Mouse (Mus musculus) retina, postnatal 7 days (tissue): ENCODE results near the gene Ulbp1.
"Not testable (repeated sequence)": the region's sequence is repeated elsewhere in the genome, so short reads cannot be mapped to it uniquely, and the experiment has no call there.

Experiments
- DNase-seq: peaks from one replicate; pipeline ENCODE4 v3.0.0-alpha.2; 2012; ENCODE audit warnings: low read depth, low spot score

Ulbp1 gene

DNA sequence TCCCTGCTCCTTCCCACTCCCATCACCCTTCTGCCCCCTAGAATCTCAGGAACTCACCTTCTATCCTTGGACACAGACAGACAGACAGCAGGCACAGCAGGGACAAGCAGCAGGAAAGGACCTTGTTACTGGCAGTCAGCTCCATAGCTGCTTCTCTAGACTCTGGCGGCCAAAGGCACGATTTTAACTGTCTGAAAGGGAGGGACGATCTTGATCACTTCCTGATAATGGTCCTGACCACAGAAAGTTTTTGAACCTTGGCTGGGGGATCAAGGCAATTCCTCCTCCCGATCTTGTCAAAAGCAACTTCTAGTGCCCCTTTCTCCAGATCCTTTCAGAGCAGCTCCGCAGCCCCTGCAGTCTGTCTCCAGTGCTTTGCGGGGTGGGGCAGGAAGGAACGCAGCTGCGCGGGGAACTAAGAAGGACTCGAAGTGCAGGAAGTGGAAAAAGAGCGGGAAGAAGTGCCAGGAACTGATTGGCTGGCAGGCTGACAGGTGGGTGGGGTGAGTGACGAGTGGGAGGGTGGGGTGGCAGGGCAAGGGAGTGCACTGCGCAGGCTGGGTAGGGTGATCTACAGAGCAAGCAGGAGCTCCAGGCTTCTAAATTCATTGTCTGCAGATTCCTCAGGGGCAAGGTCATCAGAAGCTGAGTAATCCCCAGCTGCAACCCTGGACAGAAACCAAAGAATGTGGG, at the start of gene Ulbp1:
TSS of gene Ulbp1 (minus strand) at position 442 of the 693 bp plus-strand sequence.
- no peak for DNase-seq

DNA sequence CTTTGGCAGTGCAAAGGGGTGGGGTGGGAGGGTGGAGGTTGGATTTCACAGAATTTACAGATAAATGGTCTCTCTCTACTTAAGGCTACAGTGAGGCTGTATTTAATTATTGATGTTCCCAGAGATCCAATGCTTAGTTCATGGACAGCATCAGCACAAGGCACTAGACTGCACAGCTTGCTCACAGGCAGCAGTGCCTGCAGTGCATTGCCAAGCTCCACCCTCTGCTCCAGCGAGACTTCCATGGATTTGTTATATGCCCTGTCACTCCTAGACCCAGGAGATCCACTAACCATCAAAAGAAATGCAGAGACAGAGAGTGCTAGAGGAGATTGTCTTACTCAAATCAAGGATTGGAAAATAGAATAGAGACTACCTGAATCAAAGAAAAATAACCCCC, 24.7 kb upstream of the Ulbp1 start:
- DNase-seq, result not testable (repeated sequence)

DNA sequence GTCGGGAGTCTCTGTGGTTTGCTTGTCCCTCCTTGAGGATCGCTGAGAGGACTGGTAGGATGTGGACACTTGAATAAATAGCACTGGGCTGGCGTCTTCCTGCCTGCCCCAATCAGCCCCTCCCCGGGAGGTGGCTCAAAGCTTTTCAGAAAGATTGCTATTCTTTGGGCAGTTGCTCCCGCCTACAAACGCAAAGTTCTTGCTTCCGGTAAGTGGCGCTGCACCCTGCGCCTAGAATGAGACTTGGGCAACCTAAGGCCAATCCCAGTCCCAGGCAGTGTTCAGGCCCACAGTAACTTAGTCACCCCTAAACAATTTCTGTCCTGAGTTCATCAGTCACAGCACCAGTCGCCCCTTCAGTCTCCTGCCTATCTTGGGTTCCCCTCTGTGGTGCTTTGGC, 18.9 kb upstream of the Ulbp1 start:
- DNase-seq, result not testable (repeated sequence)

DNA sequence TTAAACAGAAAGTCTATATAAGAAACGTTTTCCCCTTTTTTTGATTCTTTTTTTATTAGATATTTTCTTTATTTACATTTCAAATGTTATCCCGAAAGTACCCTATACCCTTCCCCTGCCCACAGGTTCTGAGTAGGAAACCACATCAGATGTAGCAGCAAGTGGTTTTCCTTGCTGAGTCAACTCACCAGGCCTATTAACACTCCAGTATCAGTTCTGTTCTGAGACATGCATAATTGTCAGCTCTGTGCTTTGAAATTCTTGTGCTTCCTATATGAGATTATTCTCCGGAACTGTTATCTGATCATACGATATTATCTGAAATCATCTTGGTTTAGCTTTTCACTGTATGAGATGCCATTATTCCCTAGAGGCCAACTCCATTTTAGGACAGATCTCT, 10.2 kb upstream of the Ulbp1 start:
- DNase-seq, result no peak

DNA sequence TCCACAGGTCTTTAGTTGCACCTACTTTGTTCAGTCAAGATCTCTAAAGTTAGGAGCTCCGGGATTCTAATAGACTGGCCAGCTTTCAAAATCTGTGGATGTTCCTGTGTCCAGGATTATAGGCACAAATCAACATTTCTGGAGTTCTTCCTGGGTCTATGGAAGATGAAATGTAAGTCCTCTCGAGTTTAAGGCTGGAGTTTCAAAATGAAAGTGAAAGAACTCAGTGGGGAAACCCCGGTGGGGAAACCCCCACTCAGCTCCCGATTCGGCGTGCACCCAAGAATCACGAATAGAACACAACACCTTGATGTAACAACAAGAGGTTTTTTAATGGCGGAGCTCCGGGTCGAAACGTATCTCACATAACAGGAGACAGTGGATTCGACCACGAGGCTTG, 787 bp upstream of the Ulbp1 start:
- not testable (repeated sequence) for DNase-seq

DNA sequence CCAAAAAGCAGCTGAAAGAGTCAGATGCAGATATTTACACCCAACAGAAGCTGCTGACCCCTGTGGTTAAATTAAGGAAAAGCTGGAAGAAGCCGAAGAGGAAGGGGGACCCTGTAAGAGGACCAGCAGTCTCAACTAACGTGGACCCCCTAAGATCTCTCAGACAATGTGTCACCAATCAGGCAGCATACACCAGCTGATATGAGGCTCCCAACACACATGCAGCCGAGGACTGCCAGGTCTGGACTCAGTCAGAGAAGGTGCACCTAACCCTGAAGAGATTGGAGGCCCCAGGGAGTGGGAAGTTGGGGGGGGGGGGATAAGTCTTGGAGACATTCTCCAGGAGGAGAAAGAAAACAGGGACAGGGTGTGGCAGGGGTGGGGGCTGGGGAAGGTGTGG, 1.8 kb downstream of the Ulbp1 start:
- DNase-seq, result no peak

DNA sequence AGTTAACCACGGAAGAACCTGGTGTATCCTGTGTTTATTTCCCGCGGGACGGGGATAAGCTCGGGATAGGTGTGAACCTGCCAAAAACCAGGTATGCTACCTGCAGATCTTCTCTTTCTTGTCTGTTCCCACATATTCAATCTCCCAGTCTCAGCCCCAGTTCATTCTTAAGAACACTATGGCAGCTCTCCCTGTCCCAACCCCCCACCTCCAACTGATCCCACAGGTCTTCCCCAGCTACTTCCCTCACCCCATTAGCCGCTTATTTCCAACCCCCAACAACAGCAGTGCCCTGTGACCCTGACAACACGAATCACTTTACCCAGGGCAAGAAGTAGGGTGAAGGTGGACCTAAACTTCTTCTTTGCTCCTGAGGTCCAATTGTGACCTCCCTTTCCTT, 3.0 kb downstream of the Ulbp1 start:
- DNase-seq, result no peak

DNA sequence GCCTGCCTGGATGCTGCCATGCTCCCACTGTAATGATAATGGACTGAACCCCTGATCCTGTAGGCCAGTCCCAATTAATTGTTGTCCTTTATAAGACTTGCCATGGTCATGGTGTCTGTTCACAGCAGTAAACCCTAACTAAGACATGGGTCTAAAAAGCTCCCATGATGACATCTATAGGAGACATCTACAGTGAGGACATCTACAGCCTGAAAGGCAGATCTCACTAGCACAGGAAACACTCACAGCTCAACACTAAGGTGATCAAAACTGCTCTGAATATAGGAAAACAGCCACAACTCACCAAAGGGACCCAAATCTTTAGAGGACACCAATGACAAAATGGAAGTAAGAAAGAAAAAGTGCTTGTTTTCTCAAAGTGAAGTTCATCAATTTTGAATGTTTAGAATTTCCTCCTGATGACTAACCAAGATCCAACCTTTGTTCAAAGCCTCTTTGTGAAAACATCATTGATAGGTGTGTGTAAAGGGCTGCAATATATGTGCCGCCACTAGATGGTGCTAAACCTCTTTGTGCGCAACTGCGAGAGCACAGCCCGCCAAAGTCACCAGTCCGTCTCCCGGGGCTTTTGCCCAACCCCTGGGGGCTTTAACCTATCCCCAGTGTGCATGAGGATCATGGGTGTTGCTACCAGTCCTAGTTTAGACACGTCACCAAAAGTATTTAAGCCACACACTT, 3.6 kb downstream of the Ulbp1 start:
- peak; percentile 8 for DNase-seq

DNA sequence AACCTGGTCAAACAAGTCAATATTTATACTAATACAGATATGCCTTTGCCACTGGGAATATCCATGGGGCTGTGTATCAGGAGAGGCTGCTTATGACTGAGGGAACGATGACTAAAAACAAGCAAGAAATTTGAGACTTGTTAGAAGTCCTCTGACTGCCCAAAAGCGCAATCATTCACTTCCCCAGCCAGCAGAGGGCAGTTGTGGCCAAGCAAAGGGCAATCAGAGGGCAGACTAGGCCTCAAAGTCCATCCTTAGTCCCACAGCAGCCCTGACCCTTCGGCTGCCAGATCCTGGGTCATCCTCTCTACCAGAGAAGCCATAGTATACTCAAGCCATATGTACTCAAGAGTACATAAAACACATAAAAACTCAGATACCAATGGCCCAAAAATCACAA, 11.4 kb downstream of the Ulbp1 start:
- DNase-seq, result no peak

DNA sequence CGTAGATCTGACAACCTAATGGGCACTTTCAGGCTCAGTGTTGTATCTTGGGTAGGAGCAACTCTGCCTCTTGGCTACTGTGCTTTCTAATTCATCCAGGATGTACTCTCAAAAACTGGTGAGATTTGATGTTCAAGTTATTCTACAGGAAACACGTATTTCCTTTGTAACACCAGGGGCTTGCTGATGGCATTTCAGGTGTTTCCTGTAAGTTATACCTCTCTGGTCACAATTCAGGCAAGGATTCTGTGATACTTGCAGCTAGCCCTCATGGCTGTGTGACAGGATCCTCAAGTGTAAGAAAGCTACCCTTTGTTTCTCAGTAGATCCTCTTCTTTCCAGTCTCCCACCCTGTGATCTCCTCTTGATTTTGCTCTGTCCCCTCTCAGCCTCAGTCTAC, 34.5 kb downstream of the Ulbp1 start:
- no peak for DNase-seq

DNA sequence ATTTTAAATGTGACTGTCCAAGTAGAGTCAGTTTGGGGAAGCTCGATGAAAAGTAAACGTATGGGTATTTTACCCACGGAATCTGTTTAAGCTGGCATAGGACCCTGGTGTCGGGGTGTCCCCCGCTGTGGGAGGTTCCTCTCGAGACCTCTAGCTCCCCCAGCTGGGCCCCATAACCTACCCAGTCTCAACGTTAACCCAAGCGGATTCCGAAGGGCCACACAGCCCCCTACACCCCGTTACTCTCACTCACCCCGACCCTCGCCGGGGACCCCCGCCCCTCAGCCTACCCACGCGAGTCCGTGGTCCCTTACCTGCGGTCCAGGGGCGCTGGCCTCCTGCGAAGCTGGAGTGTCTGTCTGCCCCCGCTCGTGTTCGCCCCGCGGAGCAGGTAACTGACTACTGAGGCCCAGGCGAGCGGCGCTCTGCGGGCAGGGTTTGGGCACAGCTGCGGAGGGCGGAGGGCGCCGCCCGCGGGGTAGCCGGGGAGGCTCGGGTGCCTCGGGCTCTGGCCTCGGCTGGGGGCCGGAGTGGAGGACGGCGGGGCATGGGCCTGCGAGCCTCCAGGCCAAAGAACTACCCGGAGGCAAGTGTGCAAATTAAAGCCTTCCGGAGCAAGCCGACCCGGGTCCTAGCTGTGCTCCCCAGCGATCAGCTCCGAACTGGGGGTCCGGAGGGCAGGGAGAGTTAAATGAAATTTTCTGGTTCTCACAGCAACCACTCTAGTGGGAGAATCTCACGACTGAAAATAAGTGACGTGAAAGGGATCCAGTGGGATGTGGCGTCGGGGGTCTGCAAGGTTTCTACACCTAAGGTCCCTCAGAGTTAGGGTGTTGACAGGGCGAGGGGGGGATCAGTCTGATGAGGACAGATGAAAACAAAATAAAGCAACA, 80.0 kb downstream of the Ulbp1 start:
- no peak for DNase-seq

DNA sequence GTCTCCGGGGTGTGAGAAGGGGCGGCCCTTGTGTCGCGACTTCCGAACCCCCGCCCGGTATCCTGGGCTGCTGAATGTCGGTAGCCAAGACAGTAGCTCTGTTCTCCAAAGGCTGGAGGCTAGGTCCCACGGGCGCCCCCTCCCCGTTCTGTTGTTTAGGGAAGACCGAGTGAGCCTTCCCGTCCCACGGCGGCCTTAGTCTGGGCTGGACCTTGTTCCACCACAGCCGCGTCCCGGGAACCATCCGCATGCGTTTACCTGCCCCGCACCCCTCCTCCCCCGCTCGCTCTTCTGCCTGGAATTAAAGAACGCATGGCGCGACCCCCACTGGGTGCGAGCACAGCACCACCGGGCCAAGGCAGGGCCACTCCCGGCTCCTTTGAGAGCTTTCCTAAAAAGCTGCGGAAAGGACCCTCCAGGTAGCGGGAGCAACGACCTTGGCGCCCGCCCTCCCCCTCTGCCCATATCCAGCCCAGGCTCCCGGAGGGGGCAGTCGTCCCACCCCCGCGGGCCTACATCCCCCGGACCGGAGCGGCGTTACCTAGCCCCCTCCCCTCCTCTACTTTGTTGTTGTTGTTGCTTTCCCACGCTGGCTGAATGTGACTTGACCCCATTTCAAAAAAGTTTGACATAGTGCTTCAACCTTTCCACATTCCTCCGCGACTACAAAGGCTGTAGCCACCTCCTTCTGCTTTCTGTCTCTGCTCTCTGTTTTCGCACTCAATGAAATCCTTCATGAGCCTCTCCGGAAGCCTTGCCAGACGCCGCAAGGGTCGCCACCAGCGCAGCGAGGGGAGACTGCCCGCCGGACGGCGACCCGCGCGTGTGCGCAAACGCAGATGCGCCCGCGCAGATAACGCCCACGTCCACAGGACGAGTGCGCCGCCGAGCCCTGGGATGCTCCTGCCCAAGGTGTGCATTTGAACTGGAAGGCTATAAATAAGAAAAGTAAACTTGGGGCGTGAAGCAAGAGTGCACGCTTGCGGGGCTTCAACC, 81.2 kb downstream of the Ulbp1 start:
- no peak for DNase-seq

DNA sequence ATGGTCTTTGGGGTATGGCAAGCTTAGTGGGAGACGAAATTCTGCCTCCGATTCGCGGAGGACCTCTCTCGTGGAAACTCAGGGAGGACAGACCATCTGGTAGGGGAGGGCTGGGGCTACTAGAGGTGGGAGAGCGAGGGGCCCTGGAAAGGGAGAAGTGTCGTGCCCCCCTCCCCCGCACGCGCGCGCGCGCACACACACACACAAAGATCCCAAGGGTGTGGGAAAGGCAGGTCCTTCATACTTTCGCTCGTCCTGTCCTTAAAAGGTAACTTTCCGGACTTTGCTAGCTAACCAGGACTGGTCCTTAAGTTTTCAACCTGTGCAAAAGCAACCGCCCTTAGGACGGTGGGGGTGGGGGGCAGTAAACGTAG, 81.9 kb downstream of the Ulbp1 start:
- DNase-seq, result no peak

DNA sequence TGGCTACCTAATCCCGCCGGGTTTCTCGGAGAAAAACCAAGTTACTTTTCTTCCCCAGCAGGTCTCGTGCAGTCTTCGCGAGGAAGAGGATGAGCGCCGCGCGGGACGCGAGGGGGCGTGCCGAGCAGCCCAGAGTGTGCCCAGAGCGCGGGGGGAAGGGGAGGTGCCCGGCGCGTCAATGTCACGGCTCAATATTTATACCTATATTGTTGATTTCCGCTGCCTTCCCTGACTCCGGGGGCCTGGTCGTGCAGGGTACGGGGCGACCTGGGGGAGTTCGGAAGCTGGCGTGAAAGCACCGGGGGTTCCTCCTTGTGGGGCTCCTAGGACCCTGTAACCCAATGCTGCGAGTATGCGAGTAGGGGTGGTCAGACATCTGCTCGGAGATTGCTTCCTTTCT, 82.3 kb downstream of the Ulbp1 start:
- no peak for DNase-seq
